Mouse (Mus musculus): ENCODE measurements around the gene Actb.

GRCm38 (mm10) chr5:142912320-142912719 is 5.8 kb upstream of the Actb start:
- TF ChIP-seq MYC (IDR thresholded peaks at IDR 0.05; ENCODE audit: low read depth, low read length) (no peak), CHD2 (IDR thresholded peaks at IDR 0.05; ENCODE audit: low read length) (no peak), CTCF (IDR thresholded peaks at IDR 0.05 in 2 of 3, conservative IDR thresholded peaks at IDR 0.05 in 1 of 3; ENCODE audit: control insufficient read depth in 1 of 3, insufficient read depth in 1 of 3, low read depth in 2 of 3, low read length in 3 of 3, poor library complexity in 1 of 3, severe bottlenecking in 1 of 3) (no peak)

Data from MEL (cell line).